Mouse (Mus musculus): Measurements from ENCODE around the gene Sox13. TPM values are rescaled to one million over a fixed set of nuclear protein-coding genes. Genes with fewer than 3 reads are reported as not detected.

Gene Sox13
- polyA plus RNA-seq (2012; rRNA removed) = 5.7 and 5.9 TPM in 2 replicates

GRCm38 (mm10) chr1:133423543-133424480 is at the start of gene Sox13:
Gene Sox13 (minus strand): TSS chr1:133424377.
- TF ChIP-seq POLR2A (IDR thresholded peaks at IDR 0.05; ENCODE audit: control insufficient read depth, low read depth, low read length) = no peak
- TF ChIP-seq CTCF (IDR thresholded peaks at IDR 0.05; ENCODE audit: control insufficient read depth, insufficient read depth, insufficient replicate concordance, low read depth, low read length) = no peak
- no peak within 1 kb of the TSS for H3K27ac ChIP-seq (ENCODE audit: control insufficient read depth, insufficient read depth, low read depth, low read length)
- H3K27me3 ChIP-seq (ENCODE audit: control insufficient read depth, insufficient read depth, low read length) = no peaks in the 10 kb centered on the region; the same call in 1 of the 2 replicates
- H3K4me1 ChIP-seq (ENCODE audit: control insufficient read depth, insufficient read depth, low read length) = peaks cover 18% of the 10 kb centered on the region
- H3K4me3 ChIP-seq (ENCODE audit: control insufficient read depth, low read depth, low read length) = peak within 1 kb of the TSS; percentile 78
- H3K36me3 ChIP-seq (ENCODE audit: control insufficient read depth, insufficient read depth, low read length) = no peaks in the 10 kb centered on the region

DNA sequence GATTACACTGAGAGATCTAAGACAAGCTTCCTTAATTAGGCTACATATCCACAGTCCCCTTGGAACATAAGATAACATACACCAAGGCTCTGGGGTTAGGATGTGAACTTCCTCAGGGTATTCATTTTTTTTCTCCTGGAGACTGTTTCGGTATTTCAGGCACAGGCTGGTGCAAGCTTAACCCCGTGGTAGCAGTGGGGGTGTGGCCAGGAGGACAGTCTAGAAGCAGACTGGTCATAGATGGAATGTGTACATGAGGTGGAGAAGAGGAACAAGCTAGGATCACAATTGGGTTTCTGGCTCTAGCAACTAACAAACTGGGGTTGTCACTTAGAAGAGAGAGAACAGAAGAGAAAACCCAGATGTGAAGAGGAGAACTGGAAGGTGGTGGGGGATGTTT is 47.4 kb upstream of the Sox13 start:
- Histone ChIP-seq H3K4me3 (ENCODE audit: control insufficient read depth, low read depth, low read length) (no peak overlapping the region), H3K27ac (ENCODE audit: control insufficient read depth, insufficient read depth, low read depth, low read length) (no peak overlapping the region), H3K4me1 (ENCODE audit: control insufficient read depth, insufficient read depth, low read length) (no peaks in the 10 kb centered on the region), H3K36me3 (ENCODE audit: control insufficient read depth, insufficient read depth, low read length) (no peaks in the 10 kb centered on the region), H3K27me3 (ENCODE audit: control insufficient read depth, insufficient read depth, low read length) (no peaks in the 10 kb centered on the region)
- TF ChIP-seq POLR2A (IDR thresholded peaks at IDR 0.05; ENCODE audit: control insufficient read depth, low read depth, low read length) (no peak), CTCF (IDR thresholded peaks at IDR 0.05; ENCODE audit: control insufficient read depth, insufficient read depth, insufficient replicate concordance, low read depth, low read length) (no peak)

DNA sequence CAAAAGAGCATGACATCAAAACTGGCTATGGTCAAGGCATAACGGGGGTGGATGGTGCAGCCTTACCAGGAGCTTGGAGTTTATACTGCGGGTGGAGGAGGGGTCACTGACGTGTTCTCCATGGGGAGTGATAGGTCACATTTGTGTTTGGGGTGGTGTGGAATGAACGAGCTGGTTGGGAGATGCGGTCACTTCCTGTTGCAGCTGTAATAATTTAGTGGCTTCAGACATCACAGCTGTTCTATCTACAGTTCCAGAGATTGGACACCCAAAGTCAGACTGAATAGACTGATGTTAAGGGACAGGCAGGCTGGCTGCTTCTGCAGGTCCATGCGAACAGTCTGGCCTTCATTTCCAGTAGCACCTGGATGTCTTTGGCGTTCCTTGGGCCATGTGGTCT is 46.9 kb upstream of the Sox13 start:
- H3K4me3 ChIP-seq (ENCODE audit: control insufficient read depth, low read depth, low read length) = no peak overlapping the region
- no peaks in the 10 kb centered on the region for H3K4me1 ChIP-seq (ENCODE audit: control insufficient read depth, insufficient read depth, low read length)
- H3K27ac ChIP-seq (ENCODE audit: control insufficient read depth, insufficient read depth, low read depth, low read length) = no peak overlapping the region
- TF ChIP-seq CTCF (IDR thresholded peaks at IDR 0.05; ENCODE audit: control insufficient read depth, insufficient read depth, insufficient replicate concordance, low read depth, low read length) = no peak
- no peak for TF ChIP-seq POLR2A (IDR thresholded peaks at IDR 0.05; ENCODE audit: control insufficient read depth, low read depth, low read length)
- H3K36me3 ChIP-seq (ENCODE audit: control insufficient read depth, insufficient read depth, low read length) = no peaks in the 10 kb centered on the region
- H3K27me3 ChIP-seq (ENCODE audit: control insufficient read depth, insufficient read depth, low read length) = no peaks in the 10 kb centered on the region

GRCm38 (mm10) chr1:133470242-133471025 is 46.3 kb upstream of the Sox13 start:
- no peaks in the 10 kb centered on the region for H3K36me3 ChIP-seq (ENCODE audit: control insufficient read depth, insufficient read depth, low read length)
- H3K27ac ChIP-seq (ENCODE audit: control insufficient read depth, insufficient read depth, low read depth, low read length) = no peak overlapping the region
- H3K4me3 ChIP-seq (ENCODE audit: control insufficient read depth, low read depth, low read length) = no peak overlapping the region
- H3K27me3 ChIP-seq (ENCODE audit: control insufficient read depth, insufficient read depth, low read length) = no peaks in the 10 kb centered on the region
- H3K4me1 ChIP-seq (ENCODE audit: control insufficient read depth, insufficient read depth, low read length) = no peaks in the 10 kb centered on the region
- TF ChIP-seq CTCF (IDR thresholded peaks at IDR 0.05; ENCODE audit: control insufficient read depth, insufficient read depth, insufficient replicate concordance, low read depth, low read length) (no peak), POLR2A (IDR thresholded peaks at IDR 0.05; ENCODE audit: control insufficient read depth, low read depth, low read length) (no peak)

GRCm38 (mm10) chr1:133469213-133469612 is 45.0 kb upstream of the Sox13 start:
- no peaks in the 10 kb centered on the region for H3K36me3 ChIP-seq (ENCODE audit: control insufficient read depth, insufficient read depth, low read length)
- TF ChIP-seq POLR2A (IDR thresholded peaks at IDR 0.05; ENCODE audit: control insufficient read depth, low read depth, low read length) = no peak
- H3K27me3 ChIP-seq (ENCODE audit: control insufficient read depth, insufficient read depth, low read length) = no peaks in the 10 kb centered on the region
- H3K27ac ChIP-seq (ENCODE audit: control insufficient read depth, insufficient read depth, low read depth, low read length) = no peak overlapping the region
- no peak overlapping the region for H3K4me3 ChIP-seq (ENCODE audit: control insufficient read depth, low read depth, low read length)
- H3K4me1 ChIP-seq (ENCODE audit: control insufficient read depth, insufficient read depth, low read length) = no peaks in the 10 kb centered on the region; the same call in 1 of the 2 replicates

- H3K4me1 ChIP-seq (ENCODE audit: control insufficient read depth, insufficient read depth, low read length) = no peaks in the 10 kb centered on the region; the same call in 1 of the 2 replicates
- no peak for TF ChIP-seq POLR2A (IDR thresholded peaks at IDR 0.05; ENCODE audit: control insufficient read depth, low read depth, low read length)
- no peak for TF ChIP-seq CTCF (IDR thresholded peaks at IDR 0.05; ENCODE audit: control insufficient read depth, insufficient read depth, insufficient replicate concordance, low read depth, low read length)
- H3K36me3 ChIP-seq (ENCODE audit: control insufficient read depth, insufficient read depth, low read length) = no peaks in the 10 kb centered on the region
- no peaks in the 10 kb centered on the region for H3K27me3 ChIP-seq (ENCODE audit: control insufficient read depth, insufficient read depth, low read length)
- H3K4me3 ChIP-seq (ENCODE audit: control insufficient read depth, low read depth, low read length) = no peak overlapping the region
- no peak overlapping the region for H3K27ac ChIP-seq (ENCODE audit: control insufficient read depth, insufficient read depth, low read depth, low read length)
Observed at GRCm38 (mm10) chr1:133468751-133469150, 44.6 kb upstream of the Sox13 start.

GRCm38 (mm10) chr1:133467905-133468304 is 43.7 kb upstream of the Sox13 start:
- no peaks in the 10 kb centered on the region for H3K27me3 ChIP-seq (ENCODE audit: control insufficient read depth, insufficient read depth, low read length)
- no peak overlapping the region for H3K27ac ChIP-seq (ENCODE audit: control insufficient read depth, insufficient read depth, low read depth, low read length)
- TF ChIP-seq CTCF (IDR thresholded peaks at IDR 0.05; ENCODE audit: control insufficient read depth, insufficient read depth, insufficient replicate concordance, low read depth, low read length) (no peak), POLR2A (IDR thresholded peaks at IDR 0.05; ENCODE audit: control insufficient read depth, low read depth, low read length) (no peak)
- H3K4me1 ChIP-seq (ENCODE audit: control insufficient read depth, insufficient read depth, low read length) = no peaks in the 10 kb centered on the region; the same call in 1 of the 2 replicates
- H3K36me3 ChIP-seq (ENCODE audit: control insufficient read depth, insufficient read depth, low read length) = no peaks in the 10 kb centered on the region
- H3K4me3 ChIP-seq (ENCODE audit: control insufficient read depth, low read depth, low read length) = no peak overlapping the region

All from testis, adult 2 months (tissue).